ENCODE assay signal across 8 mouse cellular contexts in genomic region chr12:75669258-75670106, GRCm38 (mm10). TPM values are rescaled to one million over a fixed set of nuclear protein-coding genes. Genes with fewer than 3 reads are reported as not detected.
DNase-seq lines count a peak whose midpoint lies in the region; ATAC-seq lines count a peak whose summit lies in the region.

Gene Wdr89, minus strand, starts transcription at chr12:75669537.

- H3K27ac ChIP-seq in heart, embryonic 14.5 days (replicated peaks in 1 of 2; ENCODE audit: control insufficient read depth in 1 of 2, insufficient read depth in 1 of 2, low read depth in 2 of 2, low read length in 2 of 2) = peak within 1 kb of the TSS; percentile 84 to 92
- H3K27ac ChIP-seq in liver, embryonic 13.5 days = peak within 1 kb of the TSS; percentile 88
- H3K27ac ChIP-seq in stomach, embryonic 16.5 days (ENCODE audit: low read length) = peak within 1 kb of the TSS; percentile 95

- H3K9me3 ChIP-seq in heart, embryonic 14.5 days (ENCODE audit: control insufficient read depth, low read length) = no peaks in the 10 kb centered on the region
- no peaks in the 10 kb centered on the region for H3K9me3 ChIP-seq in liver, embryonic 13.5 days (replicated peaks)
- no peaks in the 10 kb centered on the region for H3K9me3 ChIP-seq in stomach, embryonic 16.5 days (replicated peaks; ENCODE audit: control insufficient read depth, low read length)

- H3K27me3 ChIP-seq in heart, embryonic 14.5 days (ENCODE audit: control insufficient read depth, insufficient read depth, low read length) = no peaks in the 10 kb centered on the region
- H3K27me3 ChIP-seq in liver, embryonic 13.5 days = no peaks in the 10 kb centered on the region
- H3K27me3 ChIP-seq in stomach, embryonic 16.5 days (ENCODE audit: control insufficient read depth, insufficient read depth, low read length) = no peaks in the 10 kb centered on the region

- H3K4me3 ChIP-seq in heart, embryonic 14.5 days (ENCODE audit: control insufficient read depth in 1 of 2, insufficient read depth in 1 of 2, low read depth in 1 of 2, low read length in 2 of 2) = peak within 1 kb of the TSS; percentile 56 to 95
- peak within 1 kb of the TSS; percentile 76 for H3K4me3 ChIP-seq in liver, embryonic 13.5 days (replicated peaks)
- peak within 1 kb of the TSS; percentile 76 for H3K4me3 ChIP-seq in stomach, embryonic 16.5 days (replicated peaks; ENCODE audit: low read length)

- H3K4me2 ChIP-seq in heart, embryonic 14.5 days (ENCODE audit: low read length) = peak within 1 kb of the TSS; percentile 94
- H3K4me2 ChIP-seq in liver, embryonic 13.5 days = peak within 1 kb of the TSS; percentile 94
- peak within 1 kb of the TSS; percentile 80 for H3K4me2 ChIP-seq in stomach, embryonic 16.5 days (ENCODE audit: low read depth, low read length)

- no peaks in the 10 kb centered on the region for H3K36me3 ChIP-seq in heart, embryonic 14.5 days (ENCODE audit: control insufficient read depth, insufficient read depth, low read length)
- H3K36me3 ChIP-seq in liver, embryonic 13.5 days = no peaks in the 10 kb centered on the region
- no peaks in the 10 kb centered on the region for H3K36me3 ChIP-seq in stomach, embryonic 16.5 days (ENCODE audit: control insufficient read depth, insufficient read depth, low read length)

- peak within 1 kb of the TSS; percentile 86 for H3K9ac ChIP-seq in heart, embryonic 14.5 days (ENCODE audit: low read length)
- H3K9ac ChIP-seq in liver, embryonic 13.5 days = peak within 1 kb of the TSS; percentile 85
- H3K9ac ChIP-seq in stomach, embryonic 16.5 days (ENCODE audit: low read length) = peak within 1 kb of the TSS; percentile 80

- WGBS in heart, embryonic 14.5 days = under 1% methylated on average over 55 of the region's 55 CpGs
- under 1% methylated on average over 55 of the region's 55 CpGs for WGBS in liver, embryonic 13.5 days (ENCODE audit: insufficient replicate concordance)
- under 1% methylated on average over 54 of the region's 55 CpGs for WGBS in stomach, embryonic 16.5 days

- ATAC-seq in CD4-positive, CD25-positive, alpha-beta regulatory T cell, adult 4 months = peak; percentile 90
- ATAC-seq in heart, embryonic 14.5 days (ENCODE audit: insufficient number of reproducible peaks, insufficient read depth, low FRiP score, low read depth) = peak; percentile 98
- ATAC-seq in liver, embryonic 13.5 days (ENCODE audit: low read depth) = peak; percentile 98
- ATAC-seq in stomach, embryonic 16.5 days (ENCODE audit: insufficient read depth, low FRiP score) = peak; percentile 99

- peak; percentile 100 for DNase-seq in c-Kit-negative CD71-positive TER-119-positive erythroid progenitor cells, embryonic 14.5 days (ENCODE audit: low read depth, low spot score)
- peak; percentile 100 for DNase-seq in fibroblast of lung, adult 2 months (ENCODE audit: low read depth)
- DNase-seq in kidney, postnatal 14 days = peak; percentile 100
- peak; percentile 99 for DNase-seq in liver, embryonic 13.5 days
- peak; percentile 97 for DNase-seq in neural tube, embryonic 10.5 days (ENCODE audit: extremely low spot score, low spot score)

- peaks cover 6 to 18% of the 10 kb centered on the region in 2 experiments for H3K4me1 ChIP-seq in heart, embryonic 14.5 days (ENCODE audit: control insufficient read depth in 2 of 2, insufficient read depth in 2 of 2, low read length in 2 of 2)
- H3K4me1 ChIP-seq in liver, embryonic 13.5 days (replicated peaks) = peaks cover 43% of the 10 kb centered on the region
- peaks cover 12% of the 10 kb centered on the region; the same call in 1 of the 2 replicates for H3K4me1 ChIP-seq in stomach, embryonic 16.5 days (ENCODE audit: control insufficient read depth, insufficient read depth, low read length)

RNA-seq across cellular contexts. Expression of gene Wdr89, which starts in this region (rescaled TPM):
- polyA plus RNA-seq in CD4-positive, CD25-positive, alpha-beta regulatory T cell, adult 4 months (2017; shearing (Covaris generic)) = 10 to 100 TPM; 18.1 to 24.9 TPM
- polyA plus RNA-seq in heart, embryonic 14.5 days (2014; fragmentation: Nextera tagmentation; extraction: Ambion mirVana) = 7.6 and 7.8 TPM in 2 replicates
- polyA plus RNA-seq in liver, embryonic 13.5 days (2015; fragmentation: Nextera tagmentation; extraction: Ambion mirVana) = 7.9 and 8.3 TPM in 2 replicates
- polyA plus RNA-seq in stomach, embryonic 16.5 days (2015; fragmentation: Nextera tagmentation; extraction: Ambion mirVana) = 8.3 and 11.6 TPM in 2 replicates

Comparison
In these comparisons a context has a peak if more than half of its experiments do, and no peak if none do; other contexts are left out.
1. Peak in every context shown above with its lines: DNase-seq, ATAC-seq, H3K4me3 ChIP-seq and H3K27ac ChIP-seq.